Mouse (Mus musculus) MEL (cell line): ENCODE results near the gene Pla2g16.

Source experiments
- CHD1 ChIP-seq: IDR thresholded peaks from 2 replicates; pipeline ENCODE4 v1.6.1; 2012; ENCODE audit warnings: low read depth, mild to moderate bottlenecking, inconsistent platforms, low read length, improper control_type of control experiment
- CHD2 ChIP-seq: IDR thresholded peaks from 2 replicates; pipeline ENCODE4 v1.6.1; 2011; ENCODE audit warnings: low read length, improper control_type of control experiment
- CTCF ChIP-seq, 3 experiments: IDR thresholded peaks in 2 of 3; conservative IDR thresholded peaks in 1 of 3; 2 replicates each; pipeline ENCODE4 v1.5.1; 2011 to 2012; ENCODE audit warnings: low read length in 3 of 3, low read depth in 2 of 3, mild to moderate bottlenecking in 2 of 3, improper control_type of control experiment in 1 of 3, inconsistent platforms in 1 of 3, mixed read lengths in 1 of 3, moderate library complexity in 1 of 3; ENCODE audit not compliant: control insufficient read depth in 1 of 3, insufficient read depth in 1 of 3, poor library complexity in 1 of 3, severe bottlenecking in 1 of 3
- ELF1 ChIP-seq: IDR thresholded peaks from 2 replicates; pipeline ENCODE4 v1.6.1; 2014; ENCODE audit warnings: low read depth, mild to moderate bottlenecking, inconsistent platforms, low read length, improper control_type of control experiment, moderate library complexity
- EP300 ChIP-seq, 2 experiments: IDR thresholded peaks; 2 replicates each; pipeline ENCODE4 v1.6.1; 2011; ENCODE audit warnings: improper control_type of control experiment in 2 of 2, low read length in 2 of 2, low read depth in 1 of 2, mild to moderate bottlenecking in 1 of 2
- GABPA ChIP-seq: IDR thresholded peaks from 2 replicates; pipeline ENCODE4 v1.6.1; 2012; ENCODE audit warnings: low read depth, mild to moderate bottlenecking, inconsistent platforms, low read length, improper control_type of control experiment, moderate library complexity
- MYC ChIP-seq: IDR thresholded peaks from 2 replicates; pipeline ENCODE4 v1.6.1; 2011; ENCODE audit warnings: low read depth, mild to moderate bottlenecking, low read length, improper control_type of control experiment, moderate library complexity
- NRF1 ChIP-seq: IDR thresholded peaks from 2 replicates; pipeline ENCODE4 v1.6.1; 2014; ENCODE audit warnings: low read depth, mild to moderate bottlenecking, inconsistent platforms, low read length, improper control_type of control experiment, moderate library complexity; ENCODE audit not compliant: poor library complexity, insufficient read depth, severe bottlenecking
- RCOR1 ChIP-seq: IDR thresholded peaks from 2 replicates; pipeline ENCODE4 v1.6.1; 2012; ENCODE audit warnings: low read depth, mild to moderate bottlenecking, inconsistent platforms, low read length, improper control_type of control experiment
- TBP ChIP-seq: IDR thresholded peaks from 2 replicates; pipeline ENCODE4 v1.8.0; 2011; ENCODE audit warnings: low read depth, low read length, improper control_type of control experiment
- UBTF ChIP-seq: IDR thresholded peaks from 2 replicates; pipeline ENCODE4 v1.6.1; 2012; ENCODE audit warnings: low read depth, mild to moderate bottlenecking, inconsistent platforms, low read length, improper control_type of control experiment, moderate library complexity, borderline replicate concordance; ENCODE audit not compliant: insufficient read depth

- TF ChIP-seq CTCF (IDR thresholded peaks at IDR 0.05 in 2 of 3, conservative IDR thresholded peaks at IDR 0.05 in 1 of 3; ENCODE audit: control insufficient read depth in 1 of 3, insufficient read depth in 1 of 3, low read depth in 2 of 3, low read length in 3 of 3, poor library complexity in 1 of 3, severe bottlenecking in 1 of 3) = no peak
- TF ChIP-seq MYC = no peak
- no peak for TF ChIP-seq EP300 (IDR thresholded peaks at IDR 0.05; ENCODE audit: low read depth in 1 of 2, low read length in 2 of 2)
- TF ChIP-seq TBP = no peak
- TF ChIP-seq ELF1 = no peak
- no peak for TF ChIP-seq RCOR1
- TF ChIP-seq CHD1 = no peak
- TF ChIP-seq GABPA = no peak
- TF ChIP-seq NRF1 = no peak
- TF ChIP-seq UBTF = no peak
- no peak for TF ChIP-seq CHD2
Measured at GRCm38 (mm10) chr19:7598481-7598880, 41.2 kb downstream of the Pla2g16 start.
